ENCODE assay signal across 27 mouse cellular contexts in the genomic region with DNA sequence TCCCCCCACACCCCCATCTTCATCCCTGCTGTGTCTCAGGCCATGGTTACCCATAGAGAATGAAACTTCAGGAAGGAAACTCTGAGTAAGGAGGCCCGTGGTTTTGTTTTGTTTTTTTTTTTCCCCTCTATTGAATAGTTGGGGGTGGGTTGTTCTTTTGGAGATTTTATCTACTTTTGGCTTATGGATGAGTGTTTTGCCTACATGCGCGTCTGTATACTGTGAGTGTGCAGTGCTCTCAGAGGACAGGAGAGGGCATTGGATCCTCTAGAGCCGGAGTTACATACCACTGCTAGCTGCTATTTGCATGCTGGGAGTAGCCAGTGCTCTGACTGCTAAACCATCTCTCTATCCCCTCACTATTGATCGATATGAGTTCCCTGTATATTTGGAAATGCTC. TPM values are rescaled to one million over a fixed set of nuclear protein-coding genes. Genes with fewer than 3 reads are reported as not detected.
DNase-seq lines count a peak whose midpoint lies in the region; ATAC-seq and TF ChIP-seq lines count a peak whose summit lies in the region.
"Had no signal": no experiment of that assay in that cellular context is flagged by ENCODE, and none has a peak within 500 bp of the region (broad histone marks: within the 10 kb centered on the region; RNA-seq: fewer than 3 reads in every experiment).

No protein-coding gene starts in this region.

- H3K27me3 ChIP-seq in heart, postnatal 0 days (ENCODE audit: control insufficient read depth, insufficient read depth, low read length), result no peaks in the 10 kb centered on the region
- no peaks in the 10 kb centered on the region for H3K27me3 ChIP-seq in kidney, postnatal 0 days (ENCODE audit: insufficient read depth, low read length)
- H3K27me3 ChIP-seq in kidney, embryonic 16.5 days (ENCODE audit: insufficient read depth, low read length), result no peaks in the 10 kb centered on the region
- H3K27me3 ChIP-seq in lung, postnatal 0 days (replicated peaks; ENCODE audit: insufficient read depth, low read length), result no peaks in the 10 kb centered on the region
- H3K27me3 ChIP-seq in stomach, postnatal 0 days (ENCODE audit: control insufficient read depth, insufficient read depth, low read length), result no peaks in the 10 kb centered on the region
- H3K27me3 ChIP-seq: embryonic facial prominence, embryonic 13.5 days; forebrain, embryonic 13.5 days; heart, embryonic 13.5 days; hindbrain, embryonic 13.5 days had no signal

- DNase-seq in heart, postnatal 0 days (ENCODE audit: low spot score), result no peak
- DNase-seq in heart, postnatal 4 days, result no peak
- no peak for DNase-seq in kidney, postnatal 0 days (ENCODE audit: low spot score)
- no peak for DNase-seq in lung, postnatal 0 days (ENCODE audit: low spot score)
- no peak for DNase-seq in lung, adult 2 months
- no peak for DNase-seq in stomach, postnatal 0 days (ENCODE audit: low spot score)
- no peak for DNase-seq in urinary bladder, postnatal 10 days (ENCODE audit: low spot score)
- DNase-seq: adrenal gland, adult 8-10 months; adrenal gland, postnatal 25 days; cerebellum, adult 11-12 months; cerebellum, adult 8-10 months; cerebellum, postnatal 10 days; cerebellum, postnatal 36 days; embryo, embryonic 11 days; gastrocnemius, adult 2 months; gastrocnemius, postnatal 14 days; heart, adult 18-20 months had no signal

- peaks cover 64% of the 10 kb centered on the region for H3K36me3 ChIP-seq in heart, postnatal 0 days (replicated peaks; ENCODE audit: control insufficient read depth, insufficient read depth, low read length)
- peaks cover 38% of the 10 kb centered on the region for H3K36me3 ChIP-seq in kidney, postnatal 0 days (ENCODE audit: insufficient read depth, low read length)
- peaks cover 31% of the 10 kb centered on the region for H3K36me3 ChIP-seq in kidney, embryonic 16.5 days (ENCODE audit: insufficient read depth, low read length)
- H3K36me3 ChIP-seq in lung, postnatal 0 days (ENCODE audit: insufficient read depth, low read length), result peaks cover 9% of the 10 kb centered on the region; the same call in 1 of the 2 replicates
- H3K36me3 ChIP-seq in stomach, postnatal 0 days (ENCODE audit: control insufficient read depth, insufficient read depth, low read length), result 0 out of 2 replicates have a peak, but pooled peaks cover 11% of the 10 kb centered on the region

- no peak overlapping the region for H3K4me2 ChIP-seq in heart, postnatal 0 days (ENCODE audit: low read depth, low read length)
- H3K4me2 ChIP-seq in kidney, postnatal 0 days (ENCODE audit: low read length), result no peak overlapping the region
- no peak overlapping the region for H3K4me2 ChIP-seq in kidney, embryonic 16.5 days (replicated peaks; ENCODE audit: low read depth, low read length)
- no peak overlapping the region for H3K4me2 ChIP-seq in lung, postnatal 0 days (replicated peaks; ENCODE audit: low read depth, low read length)
- H3K4me2 ChIP-seq in stomach, postnatal 0 days (replicated peaks; ENCODE audit: low read depth), result no peak overlapping the region
- H3K4me2 ChIP-seq: embryonic facial prominence, embryonic 13.5 days; forebrain, embryonic 13.5 days; heart, embryonic 13.5 days; hindbrain, embryonic 13.5 days had no signal

- no peak overlapping the region for H3K4me3 ChIP-seq in heart, postnatal 0 days (ENCODE audit: low read depth, low read length)
- H3K4me3 ChIP-seq in kidney, postnatal 0 days (replicated peaks; ENCODE audit: low read depth, low read length), result no peak overlapping the region
- no peak overlapping the region for H3K4me3 ChIP-seq in kidney, embryonic 16.5 days (ENCODE audit: low read length)
- no peak overlapping the region for H3K4me3 ChIP-seq in lung, postnatal 0 days (ENCODE audit: low read depth, low read length)
- H3K4me3 ChIP-seq in lung, adult 2 months (replicated peaks; ENCODE audit: extremely low read depth, low read depth, low read length), result no peak overlapping the region
- no peak overlapping the region for H3K4me3 ChIP-seq in stomach, postnatal 0 days (ENCODE audit: low read depth, low read length)
- H3K4me3 ChIP-seq: embryonic facial prominence, embryonic 10.5 days; embryonic facial prominence, embryonic 13.5 days; erythroblast, embryonic 14.5 days; forebrain, embryonic 13.5 days; gastrocnemius, adult 2 months; heart, embryonic 13.5 days; hindbrain, embryonic 10.5 days; hindbrain, embryonic 13.5 days had no signal

- TF ChIP-seq EP300 in heart, postnatal 0 days (IDR thresholded peaks at IDR 0.05; ENCODE audit: low read depth), result no peak
- TF ChIP-seq EP300 in lung, postnatal 0 days (IDR thresholded peaks at IDR 0.05), result no peak
- TF ChIP-seq EP300 in stomach, postnatal 0 days (optimal IDR thresholded peaks at IDR 0.05), result no peak

- WGBS in heart, postnatal 0 days, result 65% methylated on average over 5 of the region's 5 CpGs
- 73% methylated on average over 5 of the region's 5 CpGs for WGBS in kidney, postnatal 0 days
- WGBS in kidney, embryonic 16.5 days, result 78% methylated on average over 5 of the region's 5 CpGs
- WGBS in lung, postnatal 0 days, result 65% methylated on average over 5 of the region's 5 CpGs
- 78% methylated on average over 5 of the region's 5 CpGs for WGBS in lung, adult 2 months
- WGBS in stomach, postnatal 0 days, result 77% methylated on average over 5 of the region's 5 CpGs

- 0 out of 2 replicates have a peak, but pooled peaks have one; percentile 7 for TF ChIP-seq CTCF in heart, postnatal 0 days (IDR thresholded peaks at IDR 0.05; ENCODE audit: low read depth)
- peak; percentile 17; the same call in 1 of the 2 replicates for TF ChIP-seq CTCF in kidney, postnatal 0 days (IDR thresholded peaks at IDR 0.05; ENCODE audit: low read depth)
- peak; percentile 32; the same call in 1 of the 2 replicates for TF ChIP-seq CTCF in lung, postnatal 0 days (IDR thresholded peaks at IDR 0.05)
- TF ChIP-seq CTCF in lung, adult 2 months (IDR thresholded peaks at IDR 0.05; ENCODE audit: insufficient read depth, low read length), result no peak
- peak; percentile 41 for TF ChIP-seq CTCF in stomach, postnatal 0 days (IDR thresholded peaks at IDR 0.05; ENCODE audit: low read depth)

- ATAC-seq in heart, postnatal 0 days (ENCODE audit: insufficient read depth, low read depth), result no peak
- ATAC-seq in kidney, postnatal 0 days (replicated peaks; ENCODE audit: low FRiP score, low read depth), result no peak
- ATAC-seq in kidney, embryonic 16.5 days (ENCODE audit: low FRiP score, low TSS enrichment), result no peak
- no peak for ATAC-seq in lung, postnatal 0 days
- no peak for ATAC-seq in stomach, postnatal 0 days (ENCODE audit: low FRiP score, low TSS enrichment)
- ATAC-seq: activated CD4-positive, CD25-positive, alpha-beta regulatory T cell, adult 4 months; forebrain, embryonic 13.5 days; forebrain, embryonic 16.5 days had no signal

- no peaks in the 10 kb centered on the region for H3K4me1 ChIP-seq in heart, postnatal 0 days (ENCODE audit: control insufficient read depth, insufficient read depth)
- H3K4me1 ChIP-seq in kidney, postnatal 0 days (replicated peaks; ENCODE audit: insufficient read depth, low read length), result no peaks in the 10 kb centered on the region
- peaks cover 16% of the 10 kb centered on the region for H3K4me1 ChIP-seq in kidney, embryonic 16.5 days (ENCODE audit: insufficient read depth, low read length)
- peaks cover 3% of the 10 kb centered on the region; the same call in 1 of the 2 replicates for H3K4me1 ChIP-seq in lung, postnatal 0 days (ENCODE audit: insufficient read depth, low read depth, low read length)
- no peaks in the 10 kb centered on the region; the same call in 1 of the 2 replicates for H3K4me1 ChIP-seq in lung, adult 2 months (ENCODE audit: control insufficient read depth, insufficient read depth, low read length)
- H3K4me1 ChIP-seq in stomach, postnatal 0 days (replicated peaks; ENCODE audit: control insufficient read depth, insufficient read depth), result no peaks in the 10 kb centered on the region
- H3K4me1 ChIP-seq: embryonic facial prominence, embryonic 13.5 days; forebrain, embryonic 13.5 days; hindbrain, embryonic 10.5 days; hindbrain, embryonic 13.5 days had no signal

- H3K9me3 ChIP-seq in heart, postnatal 0 days (replicated peaks; ENCODE audit: control insufficient read depth, low read length), result no peaks in the 10 kb centered on the region
- no peaks in the 10 kb centered on the region for H3K9me3 ChIP-seq in kidney, postnatal 0 days (replicated peaks; ENCODE audit: low read length)
- no peaks in the 10 kb centered on the region for H3K9me3 ChIP-seq in kidney, embryonic 16.5 days (ENCODE audit: low read length)
- no peaks in the 10 kb centered on the region for H3K9me3 ChIP-seq in lung, postnatal 0 days (ENCODE audit: low read length)
- no peaks in the 10 kb centered on the region for H3K9me3 ChIP-seq in stomach, postnatal 0 days (ENCODE audit: control insufficient read depth, low read length)
- H3K9me3 ChIP-seq: embryonic facial prominence, embryonic 10.5 days; embryonic facial prominence, embryonic 13.5 days; forebrain, embryonic 13.5 days; heart, embryonic 13.5 days; hindbrain, embryonic 10.5 days; hindbrain, embryonic 13.5 days had no signal

- no peak overlapping the region for H3K27ac ChIP-seq in heart, postnatal 0 days (ENCODE audit: low read depth)
- no peak overlapping the region for H3K27ac ChIP-seq in kidney, postnatal 0 days
- H3K27ac ChIP-seq in kidney, embryonic 16.5 days (ENCODE audit: low read length), result no peak overlapping the region
- no peak overlapping the region for H3K27ac ChIP-seq in lung, postnatal 0 days (ENCODE audit: low read length)
- no peak overlapping the region for H3K27ac ChIP-seq in stomach, postnatal 0 days (replicated peaks)
- H3K27ac ChIP-seq: embryonic facial prominence, embryonic 10.5 days; embryonic facial prominence, embryonic 13.5 days; forebrain, embryonic 13.5 days; gastrocnemius, adult 2 months; heart, embryonic 13.5 days; hindbrain, embryonic 10.5 days; hindbrain, embryonic 13.5 days had no signal

- H3K9ac ChIP-seq in heart, postnatal 0 days (replicated peaks; ENCODE audit: low read depth, low read length), result no peak overlapping the region
- H3K9ac ChIP-seq in kidney, postnatal 0 days (ENCODE audit: low read depth, low read length), result no peak overlapping the region
- no peak overlapping the region for H3K9ac ChIP-seq in kidney, embryonic 16.5 days (replicated peaks; ENCODE audit: low read length)
- H3K9ac ChIP-seq in lung, postnatal 0 days (replicated peaks; ENCODE audit: low read depth), result no peak overlapping the region
- no peak overlapping the region for H3K9ac ChIP-seq in stomach, postnatal 0 days (ENCODE audit: low read length)
- H3K9ac ChIP-seq: embryonic facial prominence, embryonic 13.5 days; forebrain, embryonic 13.5 days; heart, embryonic 13.5 days; hindbrain, embryonic 13.5 days had no signal

- TF ChIP-seq POLR2A in lung, adult 2 months (IDR thresholded peaks at IDR 0.05; ENCODE audit: borderline replicate concordance, extremely low read depth, low read depth, low read length), result no peak

RNA-seq across cellular contexts. Expression of gene Synj2, which starts 39.7 kb away (rescaled TPM):
- total RNA-seq in heart, postnatal 0 days (2014; rRNA removed; ENCODE audit: low replicate concordance), result 14.7 and 15.9 TPM in 2 replicates
- polyA plus RNA-seq in heart, postnatal 0 days (2015; fragmentation: Nextera tagmentation; extraction: Ambion mirVana), result 4.1 and 4.8 TPM in 2 replicates
- 10 to 100 TPM; 26.5 to 28.6 TPM for total RNA-seq in heart, postnatal 4 days (2021)
- 2.4 and 3.7 TPM in 2 replicates for polyA plus RNA-seq in kidney, postnatal 0 days (2015; fragmentation: Nextera tagmentation; extraction: Ambion mirVana)
- 4.0 and 4.3 TPM in 2 replicates for polyA plus RNA-seq in kidney, embryonic 16.5 days (2015; fragmentation: Nextera tagmentation; extraction: Ambion mirVana)
- 1.8 and 2.1 TPM in 2 replicates for polyA plus RNA-seq in lung, postnatal 0 days (2015; fragmentation: Nextera tagmentation; extraction: Ambion mirVana)
- polyA plus RNA-seq in lung, adult 2 months (2012; rRNA removed), result 7.1 and 10.9 TPM in 2 replicates
- polyA plus RNA-seq in stomach, postnatal 0 days (2015; fragmentation: Nextera tagmentation; extraction: Ambion mirVana), result 3.2 and 3.3 TPM in 2 replicates
- polyA plus RNA-seq: erythroblast, embryonic 14.5 days had no signal
